Mouse (Mus musculus) macrophage (primary cell): ENCODE results near the gene Tmem179b. TPM values are rescaled to one million over a fixed set of nuclear protein-coding genes. Genes with fewer than 3 reads are reported as not detected.

ENCODE experiments used
- H3K27ac ChIP-seq: fragments of 350-480 bp; formaldehyde crosslinking; 2 replicates; pipeline ENCODE4 v1.9.0; 2021
- H3K36me3 ChIP-seq: fragments of 350-480 bp; formaldehyde crosslinking; 2 replicates; pipeline ENCODE4 v1.9.0; 2021; ENCODE audit errors: inconsistent target
- H3K4me3 ChIP-seq: fragments of 350-480 bp; formaldehyde crosslinking; 2 replicates; pipeline ENCODE4 v1.9.0; 2021; ENCODE audit errors: inconsistent target
- H3K79me2 ChIP-seq: fragments of 350-480 bp; formaldehyde crosslinking; 2 replicates; pipeline ENCODE4 v1.9.0; 2021; ENCODE audit errors: inconsistent target
- WGBS: methylation state at CpG from one replicate; pipeline ENCODE4 v1.1.7; 2026; ENCODE audit warnings: inconsistent platforms; ENCODE audit not compliant: missing documents; 5-methylcytosine and 5-hydroxymethylcytosine counted together
- polyA plus RNA-seq: library from polyadenylated mRNA; stranded (reverse); fragments of 250-400 nt; gene quantifications from 3 replicates; pipeline ENCODE4 v1.2.4, GENCODE M21; 2018; ENCODE audit warnings: inconsistent platforms

The Tmem179b gene
- polyA plus RNA-seq, 1 experiment from 2014 or later = 70.7 TPM

DNA sequence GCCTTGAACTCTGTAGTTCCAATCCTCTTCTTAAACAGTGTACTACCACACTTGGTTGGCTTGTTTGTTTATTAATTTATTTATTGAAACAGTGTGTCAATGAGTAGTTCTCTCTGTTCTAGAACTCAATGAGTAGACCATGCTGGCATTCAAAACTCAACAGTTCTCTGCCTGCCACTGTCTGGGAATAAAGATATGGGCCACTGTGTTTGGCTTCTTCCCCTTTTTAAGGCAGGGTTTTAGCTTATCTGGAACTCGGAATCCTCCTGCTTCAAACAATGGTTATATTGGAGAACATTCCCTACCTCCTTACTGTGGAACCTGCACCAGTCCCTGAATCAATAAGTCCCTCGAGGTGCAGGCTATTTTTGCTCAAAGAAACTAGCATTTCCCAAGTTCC lies 15.4 kb downstream of the Tmem179b start:
- H3K4me3 ChIP-seq = no peak overlapping the region

DNA sequence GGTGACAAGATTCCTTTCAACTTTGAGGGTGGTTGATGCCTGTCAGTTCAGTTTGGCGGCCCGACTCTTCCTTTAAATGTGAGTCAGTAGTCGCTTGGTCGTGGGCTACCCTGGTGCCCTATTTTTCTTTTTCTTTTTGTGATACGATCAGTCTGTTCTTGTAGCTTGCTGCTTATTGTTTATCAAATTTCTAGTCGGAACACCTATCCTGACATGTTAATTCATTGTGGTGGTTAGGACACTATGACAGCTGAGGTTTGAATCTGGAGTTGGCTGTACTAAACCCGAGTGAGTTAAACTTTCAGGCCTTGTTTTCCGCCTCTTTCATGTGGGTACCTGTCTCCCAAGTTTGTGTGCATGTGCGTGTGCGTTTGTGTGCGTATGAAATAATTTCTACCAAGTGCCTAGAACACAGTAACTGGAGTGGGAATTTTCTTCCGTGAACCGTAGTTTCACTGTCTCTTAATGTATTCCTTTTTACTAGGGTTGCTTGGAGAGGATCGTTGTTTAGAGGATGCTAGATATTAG lies 16.7 kb downstream of the Tmem179b start:
- Histone ChIP-seq H3K4me3 (peak overlapping the region; percentile 68), H3K36me3 (peaks cover 13% of the 10 kb centered on the region; the same call in 1 of the 2 replicates), H3K27ac (no peak overlapping the region; the same call in 1 of the 2 replicates), H3K79me2 (peaks cover 79% of the 10 kb centered on the region)
- 2% methylated on average over 14 of the region's 14 CpGs for WGBS

More for the DNA sequence above, 15.4 kb downstream of the Tmem179b start:
- peaks cover 6% of the 10 kb centered on the region; the same call in 1 of the 2 replicates for H3K36me3 ChIP-seq
- 24% methylated on average over 2 of the region's 2 CpGs for WGBS
- H3K27ac ChIP-seq = no peak overlapping the region
- peaks cover 77% of the 10 kb centered on the region for H3K79me2 ChIP-seq

GRCm38 (mm10) chr19:8756635-8757387 lies 17.5 kb downstream of the Tmem179b start, which contains the start of gene Nxf1:
Nxf1 (plus strand) TSS chr19:8757073.
- Histone ChIP-seq H3K36me3 (peaks cover 13% of the 10 kb centered on the region; the same call in 1 of the 2 replicates), H3K27ac (peak within 1 kb of the TSS; percentile 70), H3K79me2 (peaks cover 72% of the 10 kb centered on the region), H3K4me3 (peak within 1 kb of the TSS; percentile 68)
- under 1% methylated on average over 75 of the region's 75 CpGs for WGBS

DNA sequence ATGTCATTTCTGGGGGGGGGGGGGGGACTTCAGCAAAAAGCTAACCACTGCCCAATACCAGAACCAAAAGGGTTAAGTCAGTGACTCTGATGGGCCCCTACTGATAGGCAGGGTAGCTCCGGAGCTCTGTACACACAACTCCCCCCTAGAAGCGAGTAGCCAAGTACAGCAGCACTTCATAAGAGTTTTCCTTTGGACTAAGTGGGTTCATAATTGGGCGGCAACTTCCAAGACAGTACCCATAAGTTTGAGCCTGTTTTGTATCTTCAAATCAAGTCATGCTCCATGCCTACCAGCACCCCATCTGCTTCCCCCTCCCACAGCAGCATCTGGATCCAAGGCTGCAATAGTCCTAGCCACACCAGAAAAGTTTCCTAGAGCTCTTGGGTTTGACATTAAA lies 18.6 kb downstream of the Tmem179b start:
- peak overlapping the region; percentile 70; the same call in 1 of the 2 replicates for H3K27ac ChIP-seq
- H3K4me3 ChIP-seq = no peak overlapping the region
- peaks cover 24% of the 10 kb centered on the region for H3K36me3 ChIP-seq
- 83% methylated on average over 3 of the region's 3 CpGs for WGBS
- peaks cover 60% of the 10 kb centered on the region for H3K79me2 ChIP-seq

DNA sequence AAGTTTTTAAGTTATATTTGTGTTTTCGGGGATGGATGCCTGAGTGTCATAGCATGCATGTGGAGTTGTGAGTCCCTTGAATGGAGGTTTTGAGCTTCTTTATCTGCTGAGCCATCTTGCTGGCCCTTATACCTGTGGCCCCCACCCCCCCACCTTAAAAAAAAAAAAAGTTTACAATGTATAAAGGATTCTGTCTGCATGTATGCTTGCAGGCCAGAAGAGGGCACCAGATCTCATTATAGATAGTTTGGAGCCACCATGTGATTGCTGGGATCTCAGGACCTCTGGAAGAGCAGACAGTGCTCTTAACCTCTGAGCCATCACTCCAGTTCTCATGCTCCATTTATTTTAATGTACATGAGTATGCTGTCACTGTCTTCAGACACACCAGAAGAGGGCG lies 26.9 kb downstream of the Tmem179b start:
- H3K27ac ChIP-seq = no peak overlapping the region
- peaks cover 61% of the 10 kb centered on the region for H3K36me3 ChIP-seq
- WGBS = 86% methylated on average over 2 of the region's 2 CpGs

GRCm38 (mm10) chr19:8745382-8745781 lies 28.9 kb downstream of the Tmem179b start:
- Histone ChIP-seq H3K36me3 (peaks cover 49% of the 10 kb centered on the region), H3K27ac (no peak overlapping the region), H3K4me3 (no peak overlapping the region), H3K79me2 (peaks cover 43% of the 10 kb centered on the region)
- WGBS = 100% methylated on average over 1 of the region's 1 CpGs

More for the DNA sequence above, 26.9 kb downstream of the Tmem179b start:
- H3K79me2 ChIP-seq = peaks cover 36% of the 10 kb centered on the region
- H3K4me3 ChIP-seq = no peak overlapping the region

DNA sequence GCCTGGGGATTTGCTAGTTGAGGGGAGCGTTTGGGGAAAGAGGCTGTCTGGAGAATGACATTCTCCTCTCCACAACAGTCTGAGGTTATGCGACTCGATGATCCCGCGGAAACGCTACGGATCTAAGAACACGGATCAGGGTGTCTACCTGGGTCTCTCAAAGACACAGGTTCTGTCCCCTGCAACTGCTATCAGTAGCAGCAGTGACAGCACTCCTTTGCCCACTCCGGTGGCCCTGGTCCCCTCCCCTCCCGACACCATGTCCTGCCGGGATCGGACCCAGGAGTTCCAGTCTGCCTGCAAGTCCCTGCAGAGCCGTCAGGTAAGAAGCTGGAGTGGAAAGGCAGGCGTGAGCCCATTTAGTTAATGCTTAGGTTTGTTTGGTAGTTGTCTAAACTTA lies 32.1 kb downstream of the Tmem179b start:
- Histone ChIP-seq H3K36me3 (peaks cover 44% of the 10 kb centered on the region), H3K4me3 (peak overlapping the region; percentile 99), H3K27ac (peak overlapping the region; percentile 91), H3K79me2 (peaks cover 55% of the 10 kb centered on the region)
- WGBS = 8% methylated on average over 14 of the region's 14 CpGs

DNA sequence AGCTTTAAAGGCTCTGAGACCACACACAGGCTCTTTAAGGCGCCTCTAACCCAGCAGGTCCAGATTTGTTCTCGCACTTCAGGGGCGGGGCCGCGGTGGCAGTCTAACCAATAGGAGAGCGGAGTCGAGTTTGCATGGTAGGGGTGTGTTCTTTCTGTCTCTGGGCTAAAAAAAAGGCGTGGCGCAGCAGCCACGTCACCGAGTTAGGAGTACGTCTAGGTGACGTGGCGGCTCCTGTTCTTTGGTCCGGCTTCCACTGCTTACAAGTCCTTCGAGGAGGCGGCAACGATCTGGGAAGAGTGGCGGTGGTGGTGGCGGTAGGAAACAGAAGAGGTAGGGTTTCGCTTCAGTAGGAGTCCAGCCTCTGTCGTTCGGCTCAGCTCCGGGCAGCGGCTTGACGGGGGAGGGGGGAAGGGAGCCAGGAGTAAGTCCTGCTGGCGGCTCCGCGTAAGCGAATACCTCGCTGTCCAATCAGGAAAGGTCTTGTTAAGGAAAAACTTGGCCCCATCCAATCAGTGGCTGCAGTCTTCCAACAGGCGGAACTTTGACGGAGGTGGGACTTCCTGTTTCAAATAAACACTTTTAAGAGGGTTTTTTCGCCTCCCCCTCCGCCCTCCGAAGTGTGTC lies 32.9 kb downstream of the Tmem179b start, which contains the start of gene Stx5a:
Gene Stx5a, plus strand, starts transcription at position 171 of the 627 bp plus-strand sequence.
- H3K36me3 ChIP-seq = peaks cover 39% of the 10 kb centered on the region
- peak within 1 kb of the TSS; percentile 91 for H3K27ac ChIP-seq
- under 1% methylated on average over 35 of the region's 36 CpGs for WGBS
- peak within 1 kb of the TSS; percentile 99 for H3K4me3 ChIP-seq
- peaks cover 63% of the 10 kb centered on the region for H3K79me2 ChIP-seq

DNA sequence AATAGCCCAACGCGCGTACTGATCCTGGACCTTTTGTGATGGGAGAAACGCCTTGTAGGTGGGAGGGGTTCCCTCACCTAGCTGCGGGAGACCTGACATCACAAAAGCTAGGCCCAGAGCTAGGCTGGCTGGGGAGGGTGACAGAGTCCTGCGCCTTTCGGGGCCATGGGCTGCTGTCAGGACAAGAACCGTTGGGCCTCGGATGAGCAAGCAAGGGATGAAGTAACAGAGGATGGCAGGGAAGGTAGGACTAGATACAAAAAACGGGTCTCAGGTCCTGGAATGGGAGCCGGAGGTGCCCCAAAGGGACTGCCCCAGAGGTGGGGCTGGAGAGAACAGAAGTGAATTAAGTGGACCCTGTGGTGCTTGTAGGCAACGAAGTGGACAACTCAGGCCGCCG lies 33.7 kb downstream of the Tmem179b start, which contains the start of gene 1700092M07Rik:
Gene 1700092M07Rik, plus strand, starts transcription at position 116 of the 400 bp plus-strand sequence.
- 85% methylated on average over 14 of the region's 14 CpGs for WGBS

DNA sequence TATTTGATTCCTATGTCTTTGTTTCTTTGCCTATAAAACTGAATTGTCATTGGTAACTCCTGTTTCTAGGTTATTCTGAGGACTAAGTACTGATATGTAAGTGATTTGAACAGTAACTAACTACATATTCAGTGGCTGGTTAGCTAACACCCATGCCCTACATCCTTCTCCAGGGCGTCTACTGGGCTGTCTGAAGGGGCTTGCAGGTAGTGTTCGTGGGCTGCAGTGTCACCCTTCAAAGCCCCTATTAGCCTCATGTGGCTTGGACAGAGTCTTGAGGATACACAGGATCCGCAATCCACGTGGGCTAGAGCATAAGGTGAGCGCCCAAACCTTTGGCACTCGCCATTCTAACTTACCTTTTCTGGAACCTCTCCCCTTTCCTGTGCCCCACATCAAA lies 34.6 kb downstream of the Tmem179b start:
- WGBS = 100% methylated on average over 6 of the region's 6 CpGs
- H3K36me3 ChIP-seq = peaks cover 25% of the 10 kb centered on the region; the same call in 1 of the 2 replicates
- peaks cover 57% of the 10 kb centered on the region for H3K79me2 ChIP-seq
- H3K27ac ChIP-seq = no peak overlapping the region
- no peak overlapping the region for H3K4me3 ChIP-seq

More for the DNA sequence above, 33.7 kb downstream of the Tmem179b start, which contains the start of gene 1700092M07Rik:
- H3K27ac ChIP-seq = peak within 1 kb of the TSS; percentile 91
- peaks cover 33% of the 10 kb centered on the region for H3K36me3 ChIP-seq
- H3K4me3 ChIP-seq = peak within 1 kb of the TSS; percentile 99
- peaks cover 67% of the 10 kb centered on the region for H3K79me2 ChIP-seq

DNA sequence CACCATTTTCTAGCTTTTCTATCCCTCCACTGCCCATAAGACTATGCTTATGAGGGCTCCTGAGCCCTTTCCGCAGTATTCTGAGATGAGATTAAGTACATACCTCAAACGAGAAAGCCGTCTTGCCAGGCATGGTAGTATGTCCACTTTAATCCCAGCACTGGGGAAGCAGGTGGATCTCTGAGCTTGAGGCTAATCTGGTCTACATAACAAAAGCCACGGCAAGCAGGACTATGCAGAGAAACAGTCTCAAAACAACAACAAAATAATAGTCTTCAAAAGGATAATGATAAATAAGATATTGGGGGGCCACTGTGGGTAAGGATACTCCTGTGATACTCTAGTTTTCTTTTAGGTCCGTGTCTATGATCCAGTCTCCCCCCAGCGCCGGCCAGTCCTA lies 35.4 kb downstream of the Tmem179b start:
- peaks cover 25% of the 10 kb centered on the region; the same call in 1 of the 2 replicates for H3K36me3 ChIP-seq
- H3K79me2 ChIP-seq = peaks cover 50% of the 10 kb centered on the region
- 90% methylated on average over 7 of the region's 7 CpGs for WGBS
- no peak overlapping the region for H3K4me3 ChIP-seq
- no peak overlapping the region for H3K27ac ChIP-seq

DNA sequence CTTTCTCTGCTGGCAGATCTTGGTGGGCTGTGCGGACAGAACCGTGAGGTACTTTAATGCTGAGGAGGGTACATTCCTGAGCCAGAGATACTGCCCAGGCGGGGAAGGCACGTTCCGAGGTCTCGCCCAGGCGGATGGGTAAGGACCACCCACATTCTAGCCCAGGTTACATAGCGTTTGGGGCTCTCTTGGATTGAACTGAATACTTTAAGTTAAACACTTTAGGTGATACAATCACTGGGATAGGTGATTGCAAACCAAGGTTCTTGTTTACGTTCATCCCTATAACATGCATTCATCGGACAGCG lies 38.2 kb downstream of the Tmem179b start:
- Histone ChIP-seq H3K79me2 (peaks cover 27% of the 10 kb centered on the region), H3K4me3 (peak overlapping the region; percentile 92), H3K27ac (peak overlapping the region; percentile 40; the same call in 1 of the 2 replicates), H3K36me3 (peaks cover 25% of the 10 kb centered on the region; the same call in 1 of the 2 replicates)
- WGBS = 4% methylated on average over 11 of the region's 11 CpGs

- Histone ChIP-seq H3K79me2 (peaks cover 27% of the 10 kb centered on the region), H3K4me3 (peak within 1 kb of the TSS; percentile 92), H3K27ac (peak within 1 kb of the TSS; percentile 40), H3K36me3 (peaks cover 25% of the 10 kb centered on the region; the same call in 1 of the 2 replicates)
- under 1% methylated on average over 30 of the region's 32 CpGs for WGBS
Measured at GRCm38 (mm10) chr19:8735389-8736159, 38.7 kb downstream of the Tmem179b start, which contains the start of gene Wdr74. Wdr74 (plus strand) TSS chr19:8735827.

DNA sequence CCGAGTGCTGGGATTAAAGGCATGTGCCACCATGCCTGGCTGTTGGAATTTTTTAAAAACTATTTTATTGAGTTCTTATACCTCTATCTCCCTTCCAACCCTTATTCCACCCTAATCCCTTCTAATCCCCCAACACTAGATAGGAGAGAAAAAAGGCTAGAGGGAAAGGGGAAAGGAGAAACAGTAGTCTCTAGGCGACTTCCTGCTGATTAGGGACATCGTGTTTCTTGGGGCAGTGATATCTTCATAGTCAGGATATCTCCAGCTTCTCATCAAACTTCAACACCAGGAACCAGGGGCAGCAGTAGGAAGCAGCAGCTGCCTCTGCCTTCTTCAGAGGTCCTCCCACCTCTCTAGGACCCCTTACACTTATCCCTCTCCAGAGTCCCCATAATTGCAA lies 39.9 kb downstream of the Tmem179b start:
- H3K36me3 ChIP-seq = peaks cover 16% of the 10 kb centered on the region; the same call in 1 of the 2 replicates
- WGBS = 86% methylated on average over 2 of the region's 3 CpGs
- H3K27ac ChIP-seq = no peak overlapping the region
- no peak overlapping the region for H3K4me3 ChIP-seq
- peaks cover 27% of the 10 kb centered on the region for H3K79me2 ChIP-seq
